Mouse (Mus musculus) CH12.LX (cell line): ENCODE data around the gene Ccdc57. TPM values are rescaled to one million over a fixed set of nuclear protein-coding genes. Genes with fewer than 3 reads are reported as not detected.

ENCODE experiments used
- DNase-seq: peaks from one replicate; pipeline ENCODE4 v3.0.0-alpha.2; 2013; ENCODE audit errors: extremely low read depth
- H3K27ac ChIP-seq: 2 replicates; pipeline ENCODE4 v1.5.1; 2012; ENCODE audit warnings: low read depth, mild to moderate bottlenecking, control low read depth, moderate library complexity; ENCODE audit not compliant: insufficient read depth
- H3K27me3 ChIP-seq: replicated peaks from 2 replicates; pipeline ENCODE3; 2012; ENCODE audit warnings: inconsistent platforms
- H3K36me3 ChIP-seq, 2 experiments: replicated peaks in 1 of 2; 2 replicates each; pipeline versions ENCODE3 to v1.6.1; 2012; ENCODE audit warnings: inconsistent platforms in 1 of 2, low read length in 1 of 2, mild to moderate bottlenecking in 1 of 2, mixed read lengths in 1 of 2, moderate library complexity in 1 of 2; ENCODE audit not compliant: control insufficient read depth in 1 of 2, insufficient read depth in 1 of 2
- H3K4me1 ChIP-seq, 2 experiments: 2 replicates each; pipeline ENCODE4 v1.6.1; 2012; ENCODE audit warnings: inconsistent platforms in 1 of 2, moderate library complexity in 1 of 2; ENCODE audit not compliant: insufficient read depth in 2 of 2, control insufficient read depth in 1 of 2
- H3K4me2 ChIP-seq: 2 replicates; pipeline ENCODE4 v1.6.1; 2012; ENCODE audit warnings: low read depth, mild to moderate bottlenecking, control low read depth; ENCODE audit not compliant: poor library complexity, insufficient read depth, severe bottlenecking
- H3K4me3 ChIP-seq, 3 experiments: fragments of 150-350 bp in 1 of 3; sonication (generic) in 1 of 3; replicated peaks in 1 of 3; 2 replicates each; pipeline versions ENCODE3 to v1.5.1; 2011 to 2012; ENCODE audit warnings: low read depth in 2 of 3, low read length in 2 of 3, mild to moderate bottlenecking in 2 of 3, moderate library complexity in 2 of 3, control low read depth in 1 of 3, improper control_type of control experiment in 1 of 3, inconsistent platforms in 1 of 3, mixed read lengths in 1 of 3; ENCODE audit not compliant: poor library complexity in 1 of 3
- H3K79me2 ChIP-seq: replicated peaks from 2 replicates; pipeline ENCODE4 v1.6.1; 2012; ENCODE audit warnings: mild to moderate bottlenecking, moderate library complexity; ENCODE audit not compliant: control insufficient read depth, poor library complexity, insufficient read depth, severe bottlenecking; ENCODE audit errors: extremely low read depth
- H3K9ac ChIP-seq: 2 replicates; pipeline ENCODE4 v1.6.1; 2012; ENCODE audit warnings: low read depth, mild to moderate bottlenecking, control low read depth, moderate library complexity; ENCODE audit not compliant: insufficient read depth
- H3K9me3 ChIP-seq: replicated peaks from 2 replicates; pipeline ENCODE3; 2012; ENCODE audit warnings: low read length, inconsistent platforms, mixed read lengths
- BHLHE40 ChIP-seq: IDR thresholded peaks from 2 replicates; pipeline ENCODE4 v1.6.1; 2011; ENCODE audit warnings: mild to moderate bottlenecking, low read depth, low read length, improper control_type of control experiment
- CTCF ChIP-seq, 2 experiments: IDR thresholded peaks in 1 of 2; conservative IDR thresholded peaks in 1 of 2; 2 replicates each; pipeline ENCODE4 v1.5.1; 2011 to 2012; ENCODE audit warnings: low read depth in 2 of 2, low read length in 2 of 2, improper control_type of control experiment in 1 of 2, inconsistent platforms in 1 of 2, mild to moderate bottlenecking in 1 of 2, moderate library complexity in 1 of 2
- ETS1 ChIP-seq: conservative IDR thresholded peaks from 2 replicates; pipeline ENCODE4 v1.6.1; 2012; ENCODE audit warnings: low read depth, mild to moderate bottlenecking, inconsistent platforms, low read length, improper control_type of control experiment, moderate library complexity
- GABPA ChIP-seq: IDR thresholded peaks from 2 replicates; pipeline ENCODE4 v1.6.1; 2012; ENCODE audit warnings: low read depth, low read length, improper control_type of control experiment, inconsistent platforms; ENCODE audit not compliant: insufficient replicate concordance
- IRF4 ChIP-seq: IDR thresholded peaks from 2 replicates; pipeline ENCODE4 v1.6.1; 2014; ENCODE audit warnings: low read depth, mild to moderate bottlenecking, inconsistent platforms, low read length, improper control_type of control experiment
- JUND ChIP-seq: conservative IDR thresholded peaks from 2 replicates; pipeline ENCODE4 v1.6.1; 2011; ENCODE audit warnings: low read depth, low read length, improper control_type of control experiment
- MAZ ChIP-seq: IDR thresholded peaks from 2 replicates; pipeline ENCODE4 v1.6.1; 2012; ENCODE audit warnings: low read depth, mild to moderate bottlenecking, inconsistent platforms, low read length, improper control_type of control experiment, moderate library complexity
- MXI1 ChIP-seq: IDR thresholded peaks from 2 replicates; pipeline ENCODE4 v1.6.1; 2011; ENCODE audit warnings: mild to moderate bottlenecking, low read depth, low read length, improper control_type of control experiment
- MYC ChIP-seq: IDR thresholded peaks from 2 replicates; pipeline ENCODE4 v1.6.1; 2011; ENCODE audit warnings: low read depth, mild to moderate bottlenecking, improper control_type of control experiment, low read length
- NELFE ChIP-seq: IDR thresholded peaks from 2 replicates; pipeline ENCODE4 v1.6.1; 2011; ENCODE audit warnings: low read depth, low read length, improper control_type of control experiment
- NRF1 ChIP-seq: IDR thresholded peaks from 2 replicates; pipeline ENCODE4 v1.6.1; 2014; ENCODE audit warnings: low read depth, mild to moderate bottlenecking, inconsistent platforms, low read length, improper control_type of control experiment, moderate library complexity
- POLR2AphosphoS2 ChIP-seq: IDR thresholded peaks from 2 replicates; pipeline ENCODE4 v1.6.1; 2011; ENCODE audit warnings: low read depth, low read length, improper control_type of control experiment
- RCOR1 ChIP-seq: conservative IDR thresholded peaks from 2 replicates; pipeline ENCODE4 v1.6.1; 2012; ENCODE audit warnings: low read depth, mild to moderate bottlenecking, inconsistent platforms, low read length, improper control_type of control experiment
- SMC3 ChIP-seq: IDR thresholded peaks from 2 replicates; pipeline ENCODE4 v1.6.1; 2011; ENCODE audit warnings: low read depth, low read length, improper control_type of control experiment
- TBP ChIP-seq: conservative IDR thresholded peaks from 2 replicates; pipeline ENCODE4 v1.6.1; 2011; ENCODE audit warnings: low read depth, low read length, improper control_type of control experiment
- USF1 ChIP-seq: IDR thresholded peaks from 2 replicates; pipeline ENCODE4 v1.6.1; 2014; ENCODE audit warnings: low read depth, mild to moderate bottlenecking, inconsistent platforms, low read length, improper control_type of control experiment
- ZC3H11A ChIP-seq: IDR thresholded peaks from 2 replicates; pipeline ENCODE4 v1.6.1; 2012; ENCODE audit warnings: low read depth, mild to moderate bottlenecking, inconsistent platforms, low read length, improper control_type of control experiment
- ZMIZ1 ChIP-seq: IDR thresholded peaks from 2 replicates; pipeline ENCODE4 v1.6.1; 2012; ENCODE audit warnings: low read depth, mild to moderate bottlenecking, inconsistent platforms, low read length, improper control_type of control experiment
- dilution Hi-C: fragments of 300-500 bp; cut with MboI; formaldehyde crosslinking; loops from 2 replicates; pipeline ENCODE4 v1.14.3; 2020; ENCODE audit warnings: low sequenced_read_pairs; ENCODE audit not compliant: extremely low pct_unique_long_range_greater_than_20kb, extremely low pct_ligation_motif_present
- in situ Hi-C: fragments of 300-500 bp; cut with MboI; formaldehyde crosslinking; loops from 3 replicates; pipeline ENCODE4 v1.14.3; 2019; ENCODE audit warnings: low sequenced_read_pairs, low pct_ligation_motif_present, low pct_unique_long_range_greater_than_20kb, mixed read lengths
- polyA plus RNA-seq: library from polyadenylated mRNA; unstranded; fragments of >175 nt; gene quantifications from 2 replicates; pipeline ENCODE4 v1.2.1, GENCODE M21; 2012; ENCODE audit warnings: low read depth; ENCODE audit not compliant: insufficient read length
- total RNA-seq, 2 experiments: library from RNA; depleted of rRNA; stranded (reverse); fragments of 300-350 nt in 1 of 2; fragments of >200 nt in 1 of 2; gene quantifications; 2 replicates each; pipeline ENCODE4 v1.2.3; 2012 to 2014

The Ccdc57 gene
- total and polyA plus RNA-seq, 3 experiments: 2.3 to 6.0 (median 5.4) TPM

GRCm38 (mm10) chr11:120905430-120905873, 27.2 kb downstream of the Ccdc57 start (continued):
- TF ChIP-seq TBP (no peak), SMC3 (peak; percentile 99), JUND (no peak; the same call in 1 of the 2 replicates), MAZ (no peak), BHLHE40 (no peak), MXI1 (no peak), POLR2AphosphoS2 (no peak), GABPA (no peak), ETS1 (no peak), IRF4 (peak; percentile 26; the same call in 1 of the 2 replicates), MYC (peak; percentile 43; the same call in 1 of the 2 replicates), ZC3H11A (peak; percentile 60), CTCF (conservative IDR thresholded peaks at IDR 0.05 in 1 of 2, IDR thresholded peaks at IDR 0.05 in 1 of 2; ENCODE audit: low read depth in 2 of 2, low read length in 2 of 2) (peak; percentile 96 to 100), RCOR1 (no peak), NRF1 (no peak; the same call in 1 of the 2 replicates)

- dilution Hi-C loops: no loop called here
Observed at GRCm38 (mm10) chr11:120904561-120904960, 28.1 kb downstream of the Ccdc57 start.

More at GRCm38 (mm10) chr11:120904561-120904960, 28.1 kb downstream of the Ccdc57 start:
- H3K36me3 ChIP-seq: peaks cover 5 to 40% of the 10 kb centered on the region in 2 experiments
- H3K27me3 ChIP-seq: no peaks in the 10 kb centered on the region
- DNase-seq: no peak
- H3K9ac ChIP-seq: no peak overlapping the region
- peaks cover 4 to 23% of the 10 kb centered on the region in 2 experiments; a peak in 3 of 4 replicates for H3K4me1 ChIP-seq
- H3K27ac ChIP-seq: no peak overlapping the region
- TF ChIP-seq RCOR1 (no peak), MAZ (no peak), MXI1 (no peak), USF1 (no peak), ETS1 (no peak), NELFE (no peak), ZMIZ1 (no peak), SMC3 (no peak)
- TF ChIP-seq, all 38 proteins: peak for 0
- peaks cover 3% of the 10 kb centered on the region for H3K9me3 ChIP-seq
- H3K79me2 ChIP-seq: no peaks in the 10 kb centered on the region
- H3K4me2 ChIP-seq: no peak overlapping the region
- in situ Hi-C loops: no loop called here
- no peak overlapping the region for H3K4me3 ChIP-seq
